ENCODE assay signal across 1 mouse cellular context in the genomic region with DNA sequence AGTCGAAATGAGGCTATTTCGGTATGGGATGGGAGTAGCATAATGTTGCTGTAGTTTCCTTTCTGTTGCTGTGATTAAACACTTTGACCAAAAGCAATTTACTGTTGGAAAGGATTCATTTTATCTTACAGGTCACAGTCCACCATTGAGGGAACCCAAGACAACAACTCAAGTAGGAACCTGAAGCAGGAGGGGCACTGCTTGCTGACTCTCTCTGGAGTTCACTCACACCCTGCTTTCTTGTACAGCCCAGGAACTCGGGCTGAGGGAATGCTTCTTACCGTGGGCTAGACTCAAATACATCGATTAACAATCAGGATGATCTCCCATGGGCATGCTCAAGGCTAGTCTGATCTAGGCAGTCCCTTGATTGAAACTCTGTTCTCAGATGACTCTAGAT.
TF ChIP-seq lines count a peak whose summit lies in the region.

No protein-coding gene starts in this region.

TF ChIP-seq in MEL, 35 proteins besides CTCF, POLR2A, EP300 and RAD21 (continued from another document):
- TF ChIP-seq MYB (IDR thresholded peaks at IDR 0.05; ENCODE audit: low read depth, low read length) (no peak), HCFC1 (IDR thresholded peaks at IDR 0.05; ENCODE audit: low read depth, low read length) (no peak), MYC (IDR thresholded peaks at IDR 0.05; ENCODE audit: low read depth, low read length) (no peak), TAL1 (IDR thresholded peaks at IDR 0.05; ENCODE audit: low read length) (no peak), SMC3 (IDR thresholded peaks at IDR 0.05; ENCODE audit: low read depth, low read length) (no peak), POLR2AphosphoS2 (IDR thresholded peaks at IDR 0.05; ENCODE audit: low read length) (no peak), RCOR1 (IDR thresholded peaks at IDR 0.05; ENCODE audit: low read depth, low read length) (no peak), ZMIZ1 (IDR thresholded peaks at IDR 0.05; ENCODE audit: low read depth, low read length) (no peak), GATA1 (IDR thresholded peaks at IDR 0.05; ENCODE audit: low read depth, low read length) (no peak), UBTF (IDR thresholded peaks at IDR 0.05; ENCODE audit: borderline replicate concordance, insufficient read depth, low read depth, low read length) (no peak), BHLHE40 (IDR thresholded peaks at IDR 0.05; ENCODE audit: borderline replicate concordance, low read depth, low read length) (no peak), MAFK (IDR thresholded peaks at IDR 0.05; ENCODE audit: borderline replicate concordance, low read depth, low read length) (no peak), ZNF384 (IDR thresholded peaks at IDR 0.05; ENCODE audit: low read depth, low read length) (no peak), MEF2A (IDR thresholded peaks at IDR 0.05; ENCODE audit: extremely low read depth, insufficient replicate concordance, low read depth, low read length, poor library complexity, severe bottlenecking) (no peak)
